Mouse (Mus musculus) MEL (cell line): Measurements from ENCODE around the gene Cox17. TPM values are rescaled to one million over a fixed set of nuclear protein-coding genes. Genes with fewer than 3 reads are reported as not detected.

ENCODE experiments used
- DNase-seq: peaks from one replicate; pipeline ENCODE4 v3.0.0; 2011; ENCODE audit warnings: low read depth, low spot score
- H3K27ac ChIP-seq: 2 replicates; pipeline ENCODE4 v1.5.1; 2012; ENCODE audit warnings: low read depth, mild to moderate bottlenecking, control low read depth, low read length, moderate library complexity; ENCODE audit not compliant: control insufficient read depth
- H3K27me3 ChIP-seq, 2 experiments: fragments of 150-350 bp in 1 of 2; sonication (generic) in 1 of 2; 2 replicates each; pipeline ENCODE4 v1.6.1; 2012; ENCODE audit warnings: low read length in 2 of 2, mild to moderate bottlenecking in 2 of 2, improper control_type of control experiment in 1 of 2, moderate library complexity in 1 of 2; ENCODE audit not compliant: insufficient read depth in 2 of 2, control insufficient read depth in 1 of 2
- H3K36me3 ChIP-seq, 2 experiments: 2 replicates each; pipeline ENCODE4 v1.6.1; 2012 to 2014; ENCODE audit warnings: low read length in 2 of 2, improper control_type of control experiment in 1 of 2, inconsistent platforms in 1 of 2, mild to moderate bottlenecking in 1 of 2; ENCODE audit not compliant: insufficient read depth in 2 of 2, control insufficient read depth in 1 of 2
- H3K4me1 ChIP-seq, 2 experiments: fragments of 150-350 bp in 1 of 2; sonication (generic) in 1 of 2; 2 replicates each; pipeline ENCODE4 v1.6.1; 2012; ENCODE audit warnings: low read length in 2 of 2, improper control_type of control experiment in 1 of 2, mild to moderate bottlenecking in 1 of 2; ENCODE audit not compliant: insufficient read depth in 2 of 2, control insufficient read depth in 1 of 2
- H3K4me3 ChIP-seq, 2 experiments: fragments of 150-350 bp in 1 of 2; sonication (generic) in 1 of 2; 2 replicates each; pipeline ENCODE4 v1.5.1; 2012; ENCODE audit warnings: low read depth in 2 of 2, low read length in 2 of 2, mild to moderate bottlenecking in 2 of 2, moderate library complexity in 2 of 2, control low read depth in 1 of 2, improper control_type of control experiment in 1 of 2; ENCODE audit not compliant: control insufficient read depth in 1 of 2, insufficient read depth in 1 of 2
- H3K79me2 ChIP-seq: 2 replicates; pipeline ENCODE4 v1.6.1; 2012; ENCODE audit warnings: mild to moderate bottlenecking, low read length, moderate library complexity; ENCODE audit not compliant: control insufficient read depth, poor library complexity, insufficient read depth
- H3K9ac ChIP-seq: 2 replicates; pipeline ENCODE4 v1.6.1; 2012; ENCODE audit warnings: low read depth, mild to moderate bottlenecking, control low read depth, low read length, moderate library complexity; ENCODE audit not compliant: control insufficient read depth, poor library complexity, severe bottlenecking
- H3K9me3 ChIP-seq: fragments of 150-350 bp; sonication (generic); replicated peaks from 2 replicates; pipeline ENCODE4 v1.6.1; 2012; ENCODE audit warnings: mild to moderate bottlenecking, low read length, improper control_type of control experiment, moderate library complexity; ENCODE audit not compliant: insufficient read depth
- CHD2 ChIP-seq: IDR thresholded peaks from 2 replicates; pipeline ENCODE4 v1.6.1; 2011; ENCODE audit warnings: low read length, improper control_type of control experiment
- CTCF ChIP-seq, 3 experiments: IDR thresholded peaks in 2 of 3; conservative IDR thresholded peaks in 1 of 3; 2 replicates each; pipeline ENCODE4 v1.5.1; 2011 to 2012; ENCODE audit warnings: low read length in 3 of 3, low read depth in 2 of 3, mild to moderate bottlenecking in 2 of 3, improper control_type of control experiment in 1 of 3, inconsistent platforms in 1 of 3, mixed read lengths in 1 of 3, moderate library complexity in 1 of 3; ENCODE audit not compliant: control insufficient read depth in 1 of 3, insufficient read depth in 1 of 3, poor library complexity in 1 of 3, severe bottlenecking in 1 of 3
- E2F4 ChIP-seq: IDR thresholded peaks from 2 replicates; pipeline ENCODE4 v1.6.1; 2011; ENCODE audit warnings: low read depth, low read length, improper control_type of control experiment, borderline replicate concordance
- EP300 ChIP-seq, 2 experiments: IDR thresholded peaks; 2 replicates each; pipeline ENCODE4 v1.6.1; 2011; ENCODE audit warnings: improper control_type of control experiment in 2 of 2, low read length in 2 of 2, low read depth in 1 of 2, mild to moderate bottlenecking in 1 of 2
- GABPA ChIP-seq: IDR thresholded peaks from 2 replicates; pipeline ENCODE4 v1.6.1; 2012; ENCODE audit warnings: low read depth, mild to moderate bottlenecking, inconsistent platforms, low read length, improper control_type of control experiment, moderate library complexity
- GATA1 ChIP-seq: IDR thresholded peaks from 2 replicates; pipeline ENCODE4 v1.6.1; 2011; ENCODE audit warnings: low read depth, low read length, improper control_type of control experiment
- JUND ChIP-seq: IDR thresholded peaks from 2 replicates; pipeline ENCODE4 v1.6.1; 2011; ENCODE audit warnings: low read depth, mild to moderate bottlenecking, improper control_type of control experiment, low read length
- KAT2A ChIP-seq: conservative IDR thresholded peaks from 2 replicates; pipeline ENCODE4 v1.6.1; 2012; ENCODE audit warnings: low read depth, low read length, improper control_type of control experiment, inconsistent platforms
- MAX ChIP-seq: IDR thresholded peaks from 2 replicates; pipeline ENCODE4 v1.6.1; 2011; ENCODE audit warnings: low read length, improper control_type of control experiment
- MXI1 ChIP-seq: IDR thresholded peaks from 2 replicates; pipeline ENCODE4 v1.6.1; 2011; ENCODE audit warnings: mild to moderate bottlenecking, low read depth, low read length, improper control_type of control experiment
- NELFE ChIP-seq: IDR thresholded peaks from 2 replicates; pipeline ENCODE4 v1.6.1; 2011; ENCODE audit warnings: low read depth, low read length, improper control_type of control experiment
- POLR2A ChIP-seq, 2 experiments: IDR thresholded peaks; 2 replicates each; pipeline ENCODE4 v1.6.1; 2011 to 2012; ENCODE audit warnings: low read length in 2 of 2, mild to moderate bottlenecking in 2 of 2, control low read depth in 1 of 2, improper control_type of control experiment in 1 of 2, low read depth in 1 of 2, moderate library complexity in 1 of 2; ENCODE audit not compliant: control insufficient read depth in 1 of 2, insufficient read depth in 1 of 2, poor library complexity in 1 of 2
- TBP ChIP-seq: IDR thresholded peaks from 2 replicates; pipeline ENCODE4 v1.8.0; 2011; ENCODE audit warnings: low read depth, low read length, improper control_type of control experiment
- ZKSCAN1 ChIP-seq: IDR thresholded peaks from 2 replicates; pipeline ENCODE4 v1.6.1; 2012; ENCODE audit warnings: low read depth, mild to moderate bottlenecking, inconsistent platforms, low read length, improper control_type of control experiment, moderate library complexity
- ZMIZ1 ChIP-seq: IDR thresholded peaks from 2 replicates; pipeline ENCODE4 v1.6.1; 2012; ENCODE audit warnings: low read depth, mild to moderate bottlenecking, inconsistent platforms, low read length, improper control_type of control experiment, moderate library complexity
- ZNF384 ChIP-seq: IDR thresholded peaks from 2 replicates; pipeline ENCODE4 v1.6.1; 2012; ENCODE audit warnings: low read depth, mild to moderate bottlenecking, inconsistent platforms, low read length, improper control_type of control experiment
- polyA plus RNA-seq, 2 experiments: library from polyadenylated mRNA; stranded (reverse) in 1 of 2; unstranded in 1 of 2; fragments of >175 nt in 1 of 2; fragments of >200 nt in 1 of 2; gene quantifications; 2 replicates each; pipeline versions ENCODE4 v1.2.1 to v1.2.4; 2012; ENCODE audit warnings: low replicate concordance in 2 of 2, low read depth in 1 of 2; ENCODE audit not compliant: insufficient read length in 2 of 2, insufficient read depth in 1 of 2, missing spikeins in 1 of 2
- total RNA-seq: library from RNA; depleted of rRNA; stranded (reverse); fragments of 300-350 nt; gene quantifications from 2 replicates; pipeline ENCODE4 v1.2.3, GENCODE M21; 2012

Cox17 gene
- total and polyA plus RNA-seq, 3 experiments, result 269 to 295 TPM; not detected in 1

DNA sequence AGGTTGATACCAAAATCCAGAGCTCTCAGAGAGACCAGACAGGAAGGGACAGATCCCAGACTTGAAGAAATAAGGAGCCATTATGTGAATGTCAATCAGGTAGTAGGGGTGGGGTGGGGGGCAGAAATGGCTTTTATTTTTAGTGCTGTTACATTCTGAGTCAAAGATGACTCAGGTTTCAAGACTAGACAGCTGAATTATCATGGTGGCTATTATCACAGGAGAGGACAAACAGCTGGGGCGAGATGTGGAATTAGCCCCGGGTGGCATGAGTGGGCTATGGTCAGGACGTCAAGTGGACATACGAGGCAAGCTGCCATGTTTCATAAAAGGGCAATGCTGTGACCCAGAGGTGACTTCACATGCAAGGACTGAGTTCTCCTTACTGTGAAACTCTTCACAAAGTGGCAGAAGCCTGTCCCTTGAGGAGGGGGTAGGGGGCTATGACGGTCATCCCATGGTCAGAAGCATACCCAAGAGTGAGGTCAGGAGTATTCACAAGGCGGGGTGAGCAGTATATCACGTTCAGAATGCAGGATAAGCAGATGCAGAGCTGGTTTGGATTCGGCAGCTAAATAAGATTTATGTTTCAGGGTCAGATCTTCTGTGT lies 42.6 kb downstream of the Cox17 start:
- H3K27ac ChIP-seq, result no peak overlapping the region
- H3K27me3 ChIP-seq, result no peaks in the 10 kb centered on the region
- no peak overlapping the region for H3K9ac ChIP-seq
- H3K36me3 ChIP-seq, result peaks cover 0 to 31% of the 10 kb centered on the region in 2 experiments; a peak in 2 of 4 replicates
- no peaks in the 10 kb centered on the region for H3K79me2 ChIP-seq
- DNase-seq, result no peak
- no peak overlapping the region for H3K4me3 ChIP-seq
- H3K9me3 ChIP-seq, result no peaks in the 10 kb centered on the region
- TF ChIP-seq ZMIZ1, result no peak
- no peak for TF ChIP-seq ZKSCAN1
- TF ChIP-seq MAX, result no peak
- TF ChIP-seq GATA1, result no peak
- no peak for TF ChIP-seq KAT2A
- no peak for TF ChIP-seq CHD2
- TF ChIP-seq ZNF384, result no peak
- TF ChIP-seq POLR2A (IDR thresholded peaks at IDR 0.05; ENCODE audit: control insufficient read depth in 1 of 2, insufficient read depth in 1 of 2, low read depth in 1 of 2, low read length in 2 of 2, poor library complexity in 1 of 2), result no peak
- no peak for TF ChIP-seq MXI1
- TF ChIP-seq E2F4, result no peak
- TF ChIP-seq CTCF (IDR thresholded peaks at IDR 0.05 in 2 of 3, conservative IDR thresholded peaks at IDR 0.05 in 1 of 3; ENCODE audit: control insufficient read depth in 1 of 3, insufficient read depth in 1 of 3, low read depth in 2 of 3, low read length in 3 of 3, poor library complexity in 1 of 3, severe bottlenecking in 1 of 3), result no peak
- no peak for TF ChIP-seq GABPA
- TF ChIP-seq JUND, result no peak
- TF ChIP-seq, all 39 proteins: peak for 0
- peaks cover 28 to 33% of the 10 kb centered on the region in 2 experiments for H3K4me1 ChIP-seq

DNA sequence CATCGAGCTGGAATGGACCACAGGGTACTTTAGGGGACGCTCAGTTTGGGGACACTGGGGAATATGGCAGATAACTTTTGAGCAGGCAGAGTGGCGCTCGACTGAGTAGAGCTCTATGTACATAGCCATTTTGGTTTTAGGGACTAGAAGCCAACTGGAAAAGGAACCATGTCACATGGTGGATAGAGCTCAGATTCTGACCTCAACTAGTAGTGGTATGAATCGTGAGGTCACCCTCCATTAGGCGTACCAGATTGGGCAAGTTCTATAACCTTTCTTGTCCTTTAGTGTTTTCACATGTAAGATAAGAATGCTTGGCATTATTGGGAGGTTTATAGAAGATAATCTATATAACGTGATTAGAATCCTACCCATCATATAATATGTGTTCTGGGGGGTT lies 43.5 kb downstream of the Cox17 start:
- Histone ChIP-seq H3K4me1 (peaks cover 26 to 32% of the 10 kb centered on the region in 2 experiments), H3K36me3 (peaks cover 0 to 31% of the 10 kb centered on the region in 2 experiments; a peak in 2 of 4 replicates), H3K4me3 (no peak overlapping the region), H3K9me3 (no peaks in the 10 kb centered on the region), H3K27ac (no peak overlapping the region), H3K79me2 (no peaks in the 10 kb centered on the region), H3K27me3 (no peaks in the 10 kb centered on the region), H3K9ac (no peak overlapping the region)
- TF ChIP-seq NELFE (no peak), TBP (no peak), JUND (no peak), EP300 (IDR thresholded peaks at IDR 0.05; ENCODE audit: low read depth in 1 of 2, low read length in 2 of 2) (no peak), CHD2 (no peak)
- no peak for DNase-seq
